Mouse (Mus musculus) forebrain, embryonic 15.5 days (tissue): ENCODE measurements around the gene Zfp36l2. TPM values are rescaled to one million over a fixed set of nuclear protein-coding genes. Genes with fewer than 3 reads are reported as not detected.

Experiments used
- ATAC-seq: fragments of 200-750 bp; cut with Nextera tagmentation; replicated peaks from 2 replicates; pipeline ENCODE4 v1.8.0; 2017; ENCODE audit warnings: mild to moderate bottlenecking, moderate TSS enrichment, moderate library complexity
- H3K27ac ChIP-seq: fragments of 300-500 bp; sonication (generic); replicated peaks from 2 replicates; pipeline ENCODE4 v1.5.1; 2015; ENCODE audit warnings: mild to moderate bottlenecking, inconsistent platforms
- H3K27me3 ChIP-seq: fragments of 300-500 bp; sonication (generic); 2 replicates; pipeline ENCODE4 v1.6.1; 2015; ENCODE audit warnings: inconsistent platforms
- H3K36me3 ChIP-seq: fragments of 300-500 bp; sonication (generic); 2 replicates; pipeline ENCODE4 v1.6.1; 2015; ENCODE audit warnings: mild to moderate bottlenecking, inconsistent platforms
- H3K4me1 ChIP-seq: fragments of 300-500 bp; sonication (generic); 2 replicates; pipeline ENCODE4 v1.6.1; 2015; ENCODE audit warnings: inconsistent platforms
- H3K4me2 ChIP-seq: fragments of 300-500 bp; sonication (generic); replicated peaks from 2 replicates; pipeline ENCODE4 v1.6.1; 2015; ENCODE audit warnings: mild to moderate bottlenecking, inconsistent platforms
- H3K4me3 ChIP-seq: fragments of 300-500 bp; sonication (generic); 2 replicates; pipeline ENCODE4 v1.5.1; 2015; ENCODE audit warnings: mild to moderate bottlenecking, inconsistent platforms
- H3K9ac ChIP-seq: fragments of 300-500 bp; sonication (generic); replicated peaks from 2 replicates; pipeline ENCODE4 v1.6.1; 2015; ENCODE audit warnings: mild to moderate bottlenecking, inconsistent platforms
- H3K9me3 ChIP-seq: fragments of 300-500 bp; sonication (generic); 2 replicates; pipeline ENCODE4 v1.6.1; 2016; ENCODE audit warnings: inconsistent platforms
- WGBS: fragments of 180-500 bp; shearing (Covaris S2); methylation state at CpG from one replicate; pipeline ENCODE4 v1.1.7; 2015; ENCODE audit warnings: mixed read lengths; 5-methylcytosine and 5-hydroxymethylcytosine counted together
- polyA plus RNA-seq: library from polyadenylated mRNA; unstranded; fragments of >200 nt; fragmentation: Nextera tagmentation; extraction: Ambion mirVana; gene quantifications from 2 replicates; pipeline ENCODE4 v1.2.1, GENCODE M21; 2015

The Zfp36l2 gene
- polyA plus RNA-seq, 1 experiment from 2014 or later, result 4.7 TPM

DNA sequence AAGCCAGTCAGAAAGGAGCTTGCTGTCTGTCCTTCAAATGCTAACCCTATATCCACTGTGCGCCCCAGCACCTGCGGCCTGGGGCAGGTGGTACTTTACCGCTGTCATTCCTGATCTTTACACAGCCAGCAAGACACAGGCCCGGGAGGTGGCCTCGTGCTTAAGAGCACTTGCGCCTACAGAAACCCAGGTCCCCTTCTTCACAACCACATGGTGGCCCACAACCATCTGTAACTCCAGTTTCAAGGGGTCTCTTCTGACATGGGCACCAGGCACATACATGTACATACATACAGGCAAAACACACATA, 32.8 kb downstream of the Zfp36l2 start:
- 91% methylated on average over 6 of the region's 6 CpGs for WGBS
- no peak for ATAC-seq
- Histone ChIP-seq H3K4me2 (no peak overlapping the region), H3K4me1 (no peaks in the 10 kb centered on the region), H3K27ac (no peak overlapping the region), H3K27me3 (no peaks in the 10 kb centered on the region), H3K9ac (no peak overlapping the region), H3K4me3 (no peak overlapping the region), H3K9me3 (no peaks in the 10 kb centered on the region), H3K36me3 (no peaks in the 10 kb centered on the region)

DNA sequence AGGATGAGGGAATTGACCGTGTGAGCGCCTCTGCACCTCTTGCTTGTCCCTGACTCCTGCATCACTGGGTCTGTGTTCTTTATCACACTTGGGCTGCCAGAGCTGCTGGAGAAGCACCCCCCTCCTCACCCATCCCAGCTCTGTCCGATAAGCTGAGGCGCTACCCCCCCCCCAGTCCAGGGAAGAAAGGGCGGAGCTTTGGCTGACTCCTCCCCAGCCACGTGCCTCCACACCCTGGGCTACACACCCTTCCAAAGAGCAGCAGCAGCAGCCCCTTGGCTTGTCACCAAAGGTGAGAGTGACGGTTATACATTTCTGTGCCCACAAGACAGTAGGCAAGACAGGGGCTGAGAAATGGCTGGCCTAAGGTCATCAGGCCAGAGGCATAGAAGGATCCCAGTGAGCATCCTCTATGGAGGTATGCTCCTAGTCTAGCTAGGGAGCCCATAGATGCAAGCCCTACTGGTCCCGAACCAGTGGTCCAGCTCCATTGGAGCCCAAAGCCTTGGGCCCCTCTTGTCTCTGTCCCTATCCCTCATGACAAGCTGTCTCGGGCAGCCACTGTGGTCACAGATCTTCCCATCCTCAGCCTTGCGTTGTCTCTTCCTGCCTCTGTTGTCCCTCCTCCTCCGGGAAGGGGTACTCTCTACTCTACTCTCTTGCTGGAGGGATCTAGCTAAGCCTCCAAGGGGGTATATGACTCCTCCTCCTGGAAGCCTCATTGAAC, 33.3 kb downstream of the Zfp36l2 start:
- ATAC-seq, result no peak
- Histone ChIP-seq H3K9ac (no peak overlapping the region), H3K4me3 (no peak overlapping the region), H3K4me2 (no peak overlapping the region), H3K9me3 (no peaks in the 10 kb centered on the region), H3K27ac (no peak overlapping the region), H3K36me3 (no peaks in the 10 kb centered on the region), H3K4me1 (no peaks in the 10 kb centered on the region), H3K27me3 (no peaks in the 10 kb centered on the region)
- 86% methylated on average over 11 of the region's 11 CpGs for WGBS

DNA sequence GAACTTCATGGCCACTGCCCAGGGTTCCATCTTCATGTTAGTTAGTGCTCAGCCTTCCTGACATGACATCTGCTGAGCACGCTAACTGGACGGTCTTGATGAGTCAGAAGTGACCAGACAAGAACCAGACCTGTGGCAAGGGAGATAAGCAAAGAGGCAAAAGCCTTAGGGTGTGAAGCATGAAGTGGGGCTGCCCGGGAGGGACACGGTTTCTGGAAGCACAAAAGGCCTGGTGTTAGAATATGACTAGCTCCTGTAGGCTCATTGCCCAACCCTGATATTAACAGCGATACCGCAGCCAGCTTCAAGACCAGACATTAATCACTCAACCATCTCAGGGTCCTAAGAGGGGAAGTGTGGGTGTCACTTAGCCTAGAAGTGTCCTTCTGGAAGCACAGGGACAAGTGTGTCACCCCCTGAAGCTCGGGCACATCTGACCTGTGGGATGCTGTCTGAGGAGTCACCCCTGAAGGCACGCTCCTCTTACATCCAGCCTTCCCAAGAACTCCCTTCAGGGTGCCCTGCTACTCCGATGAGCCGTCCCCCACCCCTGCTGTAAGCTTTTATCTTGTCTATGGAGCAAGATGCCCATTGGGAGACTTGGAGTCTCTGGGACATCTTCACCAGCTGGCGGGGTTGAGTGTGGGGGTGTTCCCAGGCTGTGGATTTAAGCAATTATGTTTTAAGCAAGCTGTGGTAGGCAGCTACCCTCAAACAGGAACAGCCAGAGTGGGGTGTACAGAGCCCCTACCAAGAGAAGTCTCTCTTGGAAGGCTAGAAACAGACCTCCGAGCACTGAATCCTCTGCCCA, 34.6 kb downstream of the Zfp36l2 start:
- no peak for ATAC-seq
- Histone ChIP-seq H3K4me2 (no peak overlapping the region), H3K27ac (no peak overlapping the region), H3K9ac (no peak overlapping the region), H3K4me1 (peaks cover 11% of the 10 kb centered on the region), H3K4me3 (no peak overlapping the region), H3K36me3 (no peaks in the 10 kb centered on the region), H3K27me3 (no peaks in the 10 kb centered on the region), H3K9me3 (no peaks in the 10 kb centered on the region)
- WGBS, result 88% methylated on average over 12 of the region's 12 CpGs

DNA sequence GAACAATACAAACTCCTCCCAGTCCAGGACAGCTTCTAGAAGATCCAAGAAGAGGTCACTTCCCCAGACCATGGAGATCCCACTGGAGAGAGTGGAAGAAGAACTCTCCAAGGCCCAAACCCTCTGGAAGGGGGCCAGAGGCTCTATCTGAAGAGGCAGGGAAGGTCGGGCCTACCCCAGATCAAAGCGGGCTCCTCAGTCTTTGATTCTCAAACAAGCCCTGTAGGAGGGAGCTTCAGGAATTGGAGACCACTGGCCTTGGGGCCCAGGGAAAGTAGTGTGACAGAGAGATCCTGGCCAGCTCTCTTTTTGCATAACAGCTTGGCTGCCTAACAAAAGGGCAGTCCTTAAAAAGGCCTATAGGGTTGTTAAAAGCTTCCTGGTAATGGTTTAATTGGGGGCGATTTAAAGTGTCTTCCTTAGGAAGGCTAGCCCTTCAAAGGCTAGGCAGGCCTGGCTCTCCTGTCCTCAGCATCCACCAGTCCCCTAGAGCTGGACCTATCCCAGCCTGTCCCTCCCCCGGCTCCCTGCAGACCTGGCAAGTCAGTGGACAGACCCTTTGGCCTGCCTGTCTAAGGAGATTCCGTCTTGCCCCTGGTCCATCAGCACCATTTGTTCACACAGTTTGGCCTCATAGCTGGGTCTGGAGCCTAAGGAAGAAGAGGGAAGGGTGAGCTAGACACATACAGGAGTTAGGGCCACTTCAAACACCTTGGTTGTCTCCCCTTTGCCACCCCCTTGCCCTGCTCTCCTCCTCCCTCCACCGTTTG, 35.4 kb downstream of the Zfp36l2 start:
- H3K9ac ChIP-seq, result no peak overlapping the region
- no peaks in the 10 kb centered on the region for H3K27me3 ChIP-seq
- H3K9me3 ChIP-seq, result no peaks in the 10 kb centered on the region
- H3K36me3 ChIP-seq, result no peaks in the 10 kb centered on the region
- no peak overlapping the region for H3K27ac ChIP-seq
- H3K4me2 ChIP-seq, result no peak overlapping the region
- 35% methylated on average over 6 of the region's 6 CpGs for WGBS
- ATAC-seq, result no peak
- H3K4me1 ChIP-seq, result peaks cover 11% of the 10 kb centered on the region
- H3K4me3 ChIP-seq, result no peak overlapping the region

DNA sequence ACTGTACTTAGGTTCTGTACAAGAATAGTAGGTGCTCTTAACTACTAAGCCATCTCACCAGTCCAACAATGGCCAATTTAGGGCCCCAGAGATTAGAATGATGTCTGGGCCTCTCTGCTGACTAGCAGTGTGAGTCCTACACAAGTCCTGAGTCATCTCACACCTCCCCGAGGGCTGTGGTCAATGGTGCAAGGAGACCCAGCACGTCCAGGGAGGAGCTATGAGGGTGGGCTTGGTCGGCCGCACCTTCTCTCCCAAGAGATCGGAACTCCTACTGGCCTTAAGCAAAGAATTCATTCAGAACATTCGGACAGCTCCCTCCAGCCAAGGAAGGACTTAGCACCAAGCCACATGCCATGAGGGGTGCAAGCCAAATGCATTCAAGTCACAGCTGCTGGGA, 36.4 kb downstream of the Zfp36l2 start:
- no peaks in the 10 kb centered on the region for H3K27me3 ChIP-seq
- WGBS, result 89% methylated on average over 6 of the region's 6 CpGs
- no peak for ATAC-seq

DNA sequence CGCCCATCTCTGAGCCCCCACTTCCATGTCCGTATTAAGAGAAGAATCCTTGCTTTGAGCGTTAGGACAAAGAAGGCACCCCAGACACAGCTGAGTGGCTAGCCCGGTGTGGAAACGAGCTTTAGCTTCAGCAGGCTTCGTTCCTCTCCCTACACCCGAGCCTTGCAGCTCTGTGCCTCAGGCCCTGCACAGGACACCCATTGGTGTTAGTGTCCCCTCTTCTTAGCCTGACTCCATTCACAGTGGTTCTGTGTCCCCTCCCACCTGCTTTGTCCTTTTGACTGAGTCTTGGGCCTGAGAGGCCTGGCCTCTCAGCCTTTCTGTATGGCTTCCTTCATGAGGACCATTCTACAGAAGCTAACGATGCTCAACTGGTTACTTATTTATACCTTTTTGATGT, 37.5 kb downstream of the Zfp36l2 start:
- no peak overlapping the region for H3K9ac ChIP-seq
- H3K4me2 ChIP-seq, result no peak overlapping the region
- no peak overlapping the region for H3K27ac ChIP-seq
- no peaks in the 10 kb centered on the region for H3K27me3 ChIP-seq
- H3K9me3 ChIP-seq, result no peaks in the 10 kb centered on the region
- no peak overlapping the region for H3K4me3 ChIP-seq
- H3K36me3 ChIP-seq, result no peaks in the 10 kb centered on the region
- ATAC-seq, result no peak
- H3K4me1 ChIP-seq, result peaks cover 11% of the 10 kb centered on the region
- 41% methylated on average over 8 of the region's 8 CpGs for WGBS

More for the DNA sequence above, 36.4 kb downstream of the Zfp36l2 start:
- H3K27ac ChIP-seq, result no peak overlapping the region
- H3K9me3 ChIP-seq, result no peaks in the 10 kb centered on the region
- no peaks in the 10 kb centered on the region for H3K36me3 ChIP-seq
- H3K4me1 ChIP-seq, result peaks cover 11% of the 10 kb centered on the region
- no peak overlapping the region for H3K4me2 ChIP-seq
- H3K4me3 ChIP-seq, result no peak overlapping the region
- no peak overlapping the region for H3K9ac ChIP-seq

DNA sequence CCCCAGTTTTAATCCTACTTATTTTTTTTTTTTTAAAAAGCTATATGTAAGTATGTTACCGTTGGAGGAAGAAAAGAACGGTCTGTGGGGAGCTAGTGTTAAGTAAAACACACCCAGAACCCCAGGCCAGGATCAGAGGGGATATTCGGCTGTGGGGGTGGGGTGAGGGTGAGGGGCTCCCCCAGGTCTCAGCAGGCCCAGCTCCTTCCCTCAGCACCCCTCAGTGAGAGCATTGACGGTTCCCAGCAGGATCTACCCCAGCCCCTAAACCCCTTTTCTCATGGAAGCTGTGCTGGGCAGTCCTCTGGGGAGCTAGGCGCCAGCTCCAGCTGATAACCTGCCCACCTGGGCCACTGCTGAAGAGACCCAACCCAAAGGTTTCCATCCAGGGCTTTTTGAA, 38.2 kb downstream of the Zfp36l2 start:
- H3K27me3 ChIP-seq, result no peaks in the 10 kb centered on the region
- no peak for ATAC-seq
- WGBS, result 41% methylated on average over 5 of the region's 5 CpGs

DNA sequence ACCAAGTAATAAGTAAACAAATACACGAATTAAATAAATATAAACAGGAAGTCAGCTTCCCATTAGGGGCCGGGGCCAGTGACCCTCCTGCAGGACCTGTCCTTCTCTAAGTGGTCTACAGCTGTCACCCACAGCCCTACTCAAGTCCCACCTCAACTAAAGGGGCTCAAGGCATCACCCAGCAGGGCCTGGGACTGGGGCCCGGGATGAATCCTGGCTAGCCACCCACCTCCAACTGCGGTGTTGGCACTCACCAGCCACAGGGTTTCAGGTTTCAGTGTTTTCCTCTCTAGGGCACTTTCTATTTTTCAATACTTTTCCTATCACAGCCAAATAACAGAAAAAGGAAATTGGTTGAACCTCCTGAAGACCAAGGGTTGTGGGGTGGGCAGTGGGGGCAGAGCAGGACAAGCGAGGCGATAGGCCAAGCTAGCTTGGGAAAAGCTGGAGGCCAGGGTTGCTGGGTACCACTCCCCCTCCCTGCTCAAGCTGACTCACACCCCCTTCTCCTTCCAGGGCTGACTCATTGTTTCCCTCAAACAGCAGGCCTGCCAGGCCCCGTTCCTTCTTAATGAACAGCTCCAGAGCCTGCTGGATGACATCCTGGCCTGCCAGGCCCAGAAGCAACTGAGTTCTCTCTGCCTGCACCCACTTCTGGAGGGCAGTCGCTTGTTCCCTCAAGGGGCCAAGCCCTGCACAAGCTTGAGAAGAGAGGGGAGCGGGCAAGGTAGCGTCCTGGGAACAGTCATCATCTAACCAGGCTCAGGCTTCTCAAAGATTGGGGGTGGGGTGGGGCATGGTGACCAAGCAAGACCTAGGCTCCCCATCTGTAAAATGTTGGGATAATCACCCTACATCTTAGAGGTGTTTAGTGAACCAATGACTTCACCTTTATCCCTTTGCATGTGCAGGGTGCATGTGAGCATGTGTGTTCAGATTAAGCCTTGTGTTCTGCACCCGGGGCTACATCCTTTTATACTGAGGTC, 39.0 kb downstream of the Zfp36l2 start:
- H3K4me1 ChIP-seq, result peaks cover 11% of the 10 kb centered on the region
- 0 out of 2 replicates have a peak overlapping the region, but pooled peaks have one; percentile 20 for H3K9ac ChIP-seq
- no peak overlapping the region for H3K4me2 ChIP-seq
- peak; percentile 75 for ATAC-seq
- H3K27ac ChIP-seq, result peak overlapping the region; percentile 14
- 27% methylated on average over 11 of the region's 11 CpGs for WGBS
- no peak overlapping the region for H3K4me3 ChIP-seq
- H3K27me3 ChIP-seq, result no peaks in the 10 kb centered on the region
- H3K9me3 ChIP-seq, result no peaks in the 10 kb centered on the region
- H3K36me3 ChIP-seq, result no peaks in the 10 kb centered on the region

More for the DNA sequence above, 38.2 kb downstream of the Zfp36l2 start:
- Histone ChIP-seq H3K9ac (no peak overlapping the region), H3K4me1 (peaks cover 11% of the 10 kb centered on the region), H3K9me3 (no peaks in the 10 kb centered on the region), H3K4me2 (no peak overlapping the region), H3K4me3 (no peak overlapping the region), H3K27ac (no peak overlapping the region), H3K36me3 (no peaks in the 10 kb centered on the region)

DNA sequence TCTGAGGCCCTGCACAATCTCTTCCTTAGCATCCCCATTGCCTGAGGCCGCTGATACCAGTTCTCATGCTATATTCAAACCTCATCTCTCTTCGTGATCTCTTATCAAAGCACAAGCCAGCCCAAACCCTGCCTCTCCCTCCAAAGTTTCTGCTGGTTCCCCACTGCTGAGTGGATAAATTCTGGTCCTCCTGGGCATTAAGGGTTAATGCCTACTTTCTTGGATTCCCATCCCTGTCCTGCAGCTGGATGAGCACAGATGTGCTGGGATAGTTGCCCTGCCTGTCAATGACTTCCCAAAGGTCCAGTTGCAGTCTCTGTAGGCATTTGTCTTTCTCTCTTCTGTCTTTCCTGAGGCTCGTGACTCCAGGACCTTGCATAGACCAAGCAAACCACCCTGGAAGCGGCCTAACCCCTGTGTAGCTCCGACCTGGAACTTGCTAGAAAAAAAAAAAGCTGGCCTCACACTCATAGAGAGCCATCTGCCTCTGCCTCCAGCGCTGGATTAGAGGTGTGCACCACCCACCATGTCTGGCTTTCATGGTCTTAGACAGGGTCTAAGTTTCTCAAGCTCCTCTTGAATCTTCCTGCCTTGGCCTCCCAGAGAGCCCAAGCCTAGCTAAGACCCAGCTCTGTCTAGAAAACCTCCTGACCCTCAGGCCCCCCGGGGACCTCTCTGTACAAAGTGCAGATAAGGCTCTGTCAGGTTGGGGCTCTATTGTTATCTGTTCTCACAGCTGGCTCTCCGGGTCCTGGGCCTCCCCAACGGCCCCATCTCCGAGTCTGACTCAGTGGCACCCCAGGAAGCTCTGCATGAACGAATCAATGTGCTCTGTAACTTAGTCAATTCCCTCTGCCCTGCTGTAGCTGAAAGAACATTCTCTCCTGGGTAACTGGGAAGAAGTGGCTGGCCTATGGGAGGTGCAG, 40.3 kb downstream of the Zfp36l2 start:
- Histone ChIP-seq H3K9ac (no peak overlapping the region), H3K4me3 (no peak overlapping the region), H3K9me3 (no peaks in the 10 kb centered on the region), H3K36me3 (no peaks in the 10 kb centered on the region), H3K27ac (no peak overlapping the region), H3K4me2 (no peak overlapping the region), H3K4me1 (peaks cover 13% of the 10 kb centered on the region), H3K27me3 (no peaks in the 10 kb centered on the region)
- no peak for ATAC-seq
- 57% methylated on average over 11 of the region's 11 CpGs for WGBS

DNA sequence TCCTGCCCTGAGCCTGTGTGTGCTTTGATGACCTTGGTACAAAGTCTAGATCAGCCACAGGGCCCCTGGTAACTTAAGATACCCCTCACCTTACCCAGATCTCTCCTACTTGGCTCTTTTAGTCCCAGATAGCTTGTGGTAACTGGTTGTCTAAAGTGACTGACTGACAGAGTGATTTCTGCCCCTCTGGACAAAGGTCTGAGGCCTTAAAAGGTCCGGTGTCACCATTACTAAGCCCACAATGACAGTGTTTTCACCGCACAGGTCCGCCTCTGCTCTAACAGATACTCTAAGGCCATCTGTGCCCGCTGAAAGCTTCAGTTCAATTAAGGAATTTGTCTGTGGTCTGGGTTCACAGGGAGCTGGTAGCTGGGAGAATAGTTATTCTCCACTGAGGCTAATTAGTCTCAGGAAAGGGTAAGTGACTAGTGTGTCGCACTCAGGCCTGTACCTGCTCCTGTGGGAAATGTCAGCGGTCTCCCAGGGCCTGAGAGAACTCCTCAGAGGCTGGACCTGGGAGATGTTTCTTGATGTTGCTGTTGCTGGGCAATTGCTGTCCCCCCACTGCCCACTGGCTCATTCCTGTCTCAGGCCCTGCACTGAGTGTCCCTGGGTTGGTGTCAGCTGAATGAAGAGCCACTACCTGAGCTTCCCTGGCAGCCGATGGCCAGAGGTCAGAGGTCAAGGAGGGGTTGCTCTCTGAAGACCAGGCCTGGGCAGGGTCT, 41.1 kb downstream of the Zfp36l2 start:
- Histone ChIP-seq H3K4me1 (peaks cover 13% of the 10 kb centered on the region), H3K4me3 (no peak overlapping the region), H3K4me2 (no peak overlapping the region), H3K36me3 (no peaks in the 10 kb centered on the region), H3K9ac (no peak overlapping the region), H3K27me3 (no peaks in the 10 kb centered on the region), H3K27ac (no peak overlapping the region), H3K9me3 (no peaks in the 10 kb centered on the region)
- 30% methylated on average over 7 of the region's 7 CpGs for WGBS
- no peak for ATAC-seq
